Mouse (Mus musculus) kidney, adult 10 weeks (tissue): Measurements from ENCODE around the gene Sctr. TPM values are rescaled to one million over a fixed set of nuclear protein-coding genes. Genes with fewer than 3 reads are reported as not detected.

Source experiments
- polyA plus RNA-seq: library from polyadenylated mRNA; stranded (reverse); fragments of 350-450 nt; fragmentation: Illumina TruSeq; extraction: RNeasy Lipid Tissue Mini Kit (QIAGEN cat#74804); gene quantifications from one replicate; pipeline ENCODE4 v1.2.3, GENCODE M21; 2014; ENCODE audit warnings: low read depth, low replicate concordance

Sctr gene
- polyA plus RNA-seq = not detected

GRCm38 (mm10) chr1:120006844-120007790, at the start of gene Sctr:
TSS of gene Sctr (plus strand) at chr1:120006894.

GRCm38 (mm10) chr1:119996798-119997581, 9.7 kb upstream of the Sctr start, which contains the start of gene Cfap221:
TSS of gene Cfap221 (minus strand) at chr1:119997234.

GRCm38 (mm10) chr1:120073519-120074306, 67.0 kb downstream of the Sctr start, which contains the start of gene Tmem37:
TSS of gene Tmem37 (minus strand) at chr1:120074074.

Other genes starting within 250 kb of the Sctr start
- 39.3 TPM for gene Ptpn4, start 169.3 kb upstream of the Sctr start, polyA plus RNA-seq
- 7.3 TPM for gene Tmem177, start 93.7 kb upstream of the Sctr start, polyA plus RNA-seq
- not detected for gene Cfap221, start 9.7 kb upstream of the Sctr start, polyA plus RNA-seq
- 4.4 TPM for gene Tmem37, start 67.2 kb downstream of the Sctr start, polyA plus RNA-seq
- 1,139 TPM for gene Dbi, start 114.2 kb downstream of the Sctr start, polyA plus RNA-seq
- gene 3110009E18Rik, start 114.3 kb downstream of the Sctr start, polyA plus RNA-seq = 10.7 TPM